Mouse (Mus musculus): ENCODE data around the gene Iqschfp. TPM values are rescaled to one million over a fixed set of nuclear protein-coding genes. Genes with fewer than 3 reads are reported as not detected.

The Iqschfp gene
- total RNA-seq (2021), result not detected

- no peak for DNase-seq
- intact Hi-C loops (cut with DNase I), result no loop called here
Measured at GRCm38 (mm10) chr3:67892026-67892705, at the start of gene Iqschfp, which contains the start of gene Iqcj. Iqschfp (plus strand) TSS chr3:67892232. Iqcj (plus strand) TSS chr3:67892220.

DNA sequence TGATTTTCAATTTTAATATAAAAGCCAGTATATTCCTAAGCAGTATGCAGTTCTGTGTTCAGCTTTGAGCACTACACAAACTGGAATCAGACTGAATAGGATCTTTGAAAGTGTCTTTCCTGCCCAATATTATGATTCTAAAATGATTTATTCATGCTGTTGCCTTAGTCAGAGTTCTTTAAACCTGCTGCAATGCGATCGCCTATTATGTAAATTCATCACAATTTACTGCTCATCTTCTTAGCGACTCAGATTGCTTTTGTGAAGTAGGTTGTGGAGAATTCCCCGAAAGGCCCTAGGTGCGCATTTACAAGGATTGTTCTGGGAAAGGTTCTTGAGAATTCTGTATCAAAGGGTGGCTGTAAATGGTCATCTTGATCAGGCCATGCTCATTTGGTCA is 39.6 kb upstream of the Iqschfp start:
- intact Hi-C loops (cut with DNase I), result no loop called here
- no peak for DNase-seq

DNA sequence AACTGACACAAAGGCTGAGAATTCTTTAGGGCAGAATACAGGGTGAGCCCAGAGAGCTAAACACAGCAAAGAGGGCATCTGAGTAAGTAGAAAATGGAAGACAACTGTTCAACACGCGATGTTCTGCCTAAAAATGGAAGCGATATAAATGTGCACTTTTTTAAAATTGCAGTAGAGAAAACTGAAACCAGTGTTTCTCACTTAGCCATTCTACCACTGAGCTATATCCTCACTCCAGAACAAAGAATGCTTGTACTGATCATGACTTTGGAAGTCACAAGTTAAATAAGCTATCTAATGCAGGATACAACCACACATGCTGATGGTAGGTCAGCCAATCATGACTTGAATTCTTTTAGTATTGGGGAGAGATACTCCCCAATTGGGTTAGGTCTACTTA is 30.5 kb upstream of the Iqschfp start:
- intact Hi-C loops (cut with DNase I), result no loop called here

DNA sequence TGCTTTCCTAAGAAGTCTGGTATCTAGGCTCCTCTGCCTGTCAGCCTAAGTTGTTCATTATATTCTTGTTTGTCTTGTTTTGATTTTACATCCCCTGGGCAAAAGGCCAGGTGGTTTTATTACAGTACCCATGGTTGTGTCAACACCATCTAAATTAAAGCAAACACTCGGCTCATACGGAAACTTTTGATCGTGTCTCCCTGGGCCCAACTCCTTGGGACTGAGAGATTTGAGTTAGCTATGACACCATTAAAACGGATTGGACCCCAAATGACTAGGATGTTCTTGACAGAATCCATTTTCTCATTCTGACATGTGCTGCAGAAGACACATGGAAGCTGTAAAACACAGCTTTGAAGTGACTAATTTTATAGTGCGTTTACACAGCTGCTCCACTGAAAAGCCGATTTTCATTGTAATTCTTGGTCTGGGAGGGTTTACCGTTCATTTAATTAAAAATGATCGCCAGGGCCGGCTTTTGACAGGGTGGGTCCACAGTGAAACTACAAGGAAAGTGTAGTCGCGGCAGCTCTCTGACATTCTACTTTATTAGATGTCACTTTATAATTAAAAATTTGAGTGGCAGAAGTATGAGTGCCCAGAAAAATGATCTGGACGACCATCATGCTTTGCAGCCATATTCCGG is 24.5 kb upstream of the Iqschfp start:
- DNase-seq, result no peak
- intact Hi-C loops (cut with DNase I), result no loop called here

More for the DNA sequence above, 30.5 kb upstream of the Iqschfp start:
- no peak for DNase-seq

GRCm38 (mm10) chr3:67869424-67869823 is 22.6 kb upstream of the Iqschfp start:
- intact Hi-C loops (cut with DNase I), result no loop called here
- no peak for DNase-seq

DNA sequence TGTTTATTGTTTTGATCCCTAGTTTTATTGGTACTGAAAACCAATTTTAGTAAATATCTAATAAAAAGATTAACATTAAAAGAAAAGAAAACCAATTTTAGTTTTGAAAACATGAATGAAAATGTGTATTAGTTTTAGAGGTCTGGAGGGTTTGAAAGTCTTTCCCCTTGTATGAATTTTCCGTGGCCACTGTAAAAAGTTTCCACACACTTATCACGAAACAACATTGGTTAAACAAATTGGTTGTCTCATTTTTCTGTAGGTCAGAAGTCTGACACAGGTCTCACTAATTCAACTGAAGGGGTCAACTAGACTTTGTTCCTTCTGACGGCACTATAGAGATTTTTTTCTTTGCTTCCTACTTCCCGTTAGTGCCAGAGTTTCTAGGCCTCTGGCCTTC is 14.8 kb upstream of the Iqschfp start:
- intact Hi-C loops (cut with DNase I), result no loop called here

DNA sequence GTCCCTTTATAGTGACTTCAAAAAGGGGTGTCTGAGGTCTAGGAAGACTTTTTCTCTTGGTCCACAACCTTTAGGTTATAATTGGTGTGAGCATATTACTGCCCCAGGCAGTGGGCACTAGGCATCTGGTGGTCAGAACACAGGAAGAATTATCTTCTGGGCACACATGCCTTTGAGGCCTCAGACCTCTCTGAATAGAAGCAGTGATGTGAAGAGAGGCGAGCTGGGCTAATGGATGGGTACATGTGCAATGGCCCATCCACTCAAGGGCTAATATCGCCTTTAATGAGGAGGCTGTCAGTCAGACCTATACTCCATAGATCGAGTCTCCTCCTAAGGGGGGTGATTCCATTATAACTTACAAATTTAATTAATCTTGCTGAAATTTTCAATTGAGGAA is 7.7 kb upstream of the Iqschfp start:
- DNase-seq, result no peak
- intact Hi-C loops (cut with DNase I), result no loop called here

More for the DNA sequence above, 14.8 kb upstream of the Iqschfp start:
- no peak for DNase-seq

- intact Hi-C loops (cut with DNase I), result no loop called here
- no peak for DNase-seq
Measured at GRCm38 (mm10) chr3:67886176-67886575, 5.9 kb upstream of the Iqschfp start.

DNA sequence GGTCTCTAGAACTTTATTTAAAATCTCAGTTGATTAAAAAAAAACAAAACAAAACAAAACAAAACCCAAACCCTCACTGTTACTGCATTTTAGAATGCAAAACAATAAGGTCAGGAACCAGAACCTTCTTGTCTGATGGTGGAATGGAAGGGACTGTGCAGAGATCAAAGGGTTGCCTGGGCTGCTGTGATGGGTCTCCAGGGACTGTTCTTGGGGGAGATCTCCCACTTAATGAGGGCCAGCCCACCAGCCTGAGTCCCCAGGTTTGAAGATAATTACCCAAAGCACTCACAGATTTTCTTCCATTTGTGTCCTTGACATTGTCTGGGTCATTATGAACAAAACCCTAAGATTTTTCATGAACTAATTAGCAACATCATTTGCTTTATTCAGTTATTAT is 4.8 kb upstream of the Iqschfp start:
- DNase-seq, result no peak
- intact Hi-C loops (cut with DNase I), result no loop called here

GRCm38 (mm10) chr3:67892768-67893167 is 736 bp downstream of the Iqschfp start:
- intact Hi-C loops (cut with DNase I), result no loop called here
- DNase-seq, result no peak

- intact Hi-C loops (cut with DNase I), result no loop called here
- DNase-seq, result no peak
Measured at GRCm38 (mm10) chr3:67902517-67902916, 10.5 kb downstream of the Iqschfp start.

DNA sequence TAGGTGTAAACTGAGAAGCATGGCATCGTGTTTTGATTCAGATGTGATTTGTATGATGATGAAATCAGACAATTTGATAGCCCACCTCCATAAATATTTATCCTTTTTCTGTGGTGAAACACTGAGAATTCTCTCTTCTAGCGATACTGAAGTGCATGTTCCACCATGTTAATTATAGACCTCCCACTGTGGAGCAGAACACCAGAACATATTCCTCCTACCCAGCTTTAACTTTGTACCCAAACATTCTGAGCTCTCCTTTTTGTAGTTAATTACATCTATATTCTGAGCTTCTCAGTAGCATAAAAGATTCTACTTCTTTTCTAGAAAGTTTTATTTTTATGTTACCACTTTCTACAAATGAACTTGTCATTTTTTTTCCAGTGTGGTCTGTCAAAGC is 16.6 kb downstream of the Iqschfp start:
- intact Hi-C loops (cut with DNase I), result no loop called here
- no peak for DNase-seq

DNA sequence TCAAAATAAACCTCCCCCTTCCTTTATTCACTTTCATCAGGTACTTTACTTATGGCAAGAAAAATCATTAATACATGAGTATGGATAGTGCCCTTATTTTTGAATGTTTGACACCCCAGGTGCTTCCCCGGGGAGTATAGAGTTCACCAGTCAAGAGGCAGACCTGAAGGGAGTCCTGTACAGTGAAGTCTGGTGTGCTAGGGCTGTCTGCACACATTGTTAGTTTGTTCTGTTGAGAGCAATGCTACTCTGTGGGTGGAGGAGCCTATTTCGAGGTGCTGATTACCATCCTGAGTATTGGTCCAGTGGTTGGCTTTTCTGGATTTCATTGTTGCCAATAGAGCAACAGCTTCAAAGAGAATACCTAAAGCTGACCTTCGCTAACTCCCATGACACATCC is 26.1 kb downstream of the Iqschfp start:
- DNase-seq, result no peak
- intact Hi-C loops (cut with DNase I), result no loop called here

DNA sequence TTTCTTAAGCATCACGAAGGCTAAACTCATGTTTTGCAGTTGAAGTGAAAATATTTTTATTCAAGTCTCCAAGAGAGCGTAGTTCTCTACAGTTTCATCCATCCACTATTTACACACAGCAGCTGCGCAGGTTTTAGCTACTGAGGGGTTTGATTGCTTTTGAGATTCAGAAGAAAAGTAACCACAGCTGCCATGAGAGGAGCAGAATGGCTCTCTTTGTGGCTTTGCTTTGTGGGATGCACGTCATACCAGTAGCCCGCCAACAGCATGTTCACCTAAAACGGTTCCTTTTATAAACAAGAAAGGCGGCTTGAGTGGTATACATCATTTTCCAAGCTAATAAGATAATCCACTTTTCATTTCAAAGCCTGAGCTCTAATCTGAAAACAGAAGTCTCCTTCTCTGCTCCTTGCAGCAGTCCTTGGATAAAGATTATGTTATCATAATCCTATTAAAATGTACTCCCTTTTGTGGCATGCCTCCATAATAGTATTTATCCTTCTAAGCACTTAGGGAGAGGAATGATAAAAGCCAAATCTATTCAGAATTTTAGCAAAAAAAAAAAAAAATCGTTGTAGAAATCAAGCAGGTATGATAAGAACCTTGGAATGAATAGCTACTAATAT is 26.7 kb downstream of the Iqschfp start:
- DNase-seq, result no peak
- intact Hi-C loops (cut with DNase I), result no loop called here

- DNase-seq, result no peak
- intact Hi-C loops (cut with DNase I), result no loop called here
Measured at GRCm38 (mm10) chr3:67923095-67923494, 31.1 kb downstream of the Iqschfp start.

DNA sequence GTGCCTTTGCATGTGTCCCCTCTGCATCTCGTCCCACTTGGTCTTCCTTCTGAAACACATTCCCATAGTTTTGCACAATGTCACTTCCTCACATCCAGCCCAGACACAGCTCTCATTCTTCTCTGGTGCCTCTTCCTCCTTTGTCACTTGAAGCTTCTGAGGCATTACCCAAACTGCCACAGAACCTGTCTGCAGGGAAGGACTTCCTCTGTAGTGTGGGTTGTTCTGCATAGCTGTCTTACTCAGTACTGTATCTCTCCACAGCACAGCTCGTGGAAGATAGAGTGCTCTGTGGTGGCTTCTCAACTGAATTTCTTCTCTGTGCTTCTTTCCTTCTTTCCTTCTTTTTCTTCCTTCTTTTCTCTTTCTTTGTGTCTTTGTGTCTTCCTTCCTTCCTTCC is 33.4 kb downstream of the Iqschfp start:
- DNase-seq, result no peak
- intact Hi-C loops (cut with DNase I), result no loop called here

GRCm38 (mm10) chr3:67930424-67931133 is 38.5 kb downstream of the Iqschfp start:
- DNase-seq, result no peak
- intact Hi-C loops (cut with DNase I), result no loop called here

GRCm38 (mm10) chr3:67931181-67931580 is 39.1 kb downstream of the Iqschfp start:
- DNase-seq, result no peak
- intact Hi-C loops (cut with DNase I), result no loop called here

DNA sequence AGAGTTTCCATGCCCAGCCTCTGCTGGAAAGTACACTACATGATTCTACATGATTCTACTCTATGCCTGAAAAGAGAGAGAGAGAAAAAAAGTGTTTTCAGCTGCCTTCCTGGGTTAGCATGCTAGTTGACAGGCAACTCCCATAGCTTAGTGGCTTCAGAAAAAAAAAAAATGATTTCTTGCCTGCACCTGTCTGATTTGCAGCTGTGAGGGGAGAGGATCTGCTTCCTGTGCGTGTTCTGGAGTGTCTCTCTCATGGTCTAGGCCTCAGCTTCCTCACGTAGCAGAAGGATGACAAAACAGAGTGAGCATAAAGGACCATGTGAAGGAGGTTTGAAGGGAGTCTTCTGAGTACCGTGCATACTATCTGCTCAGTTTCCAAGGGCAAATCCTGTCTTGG is 39.9 kb downstream of the Iqschfp start:
- DNase-seq, result no peak
- intact Hi-C loops (cut with DNase I), result no loop called here

- DNase-seq, result no peak
- intact Hi-C loops (cut with DNase I), result no loop called here
Measured at GRCm38 (mm10) chr3:67935829-67936228, 43.8 kb downstream of the Iqschfp start.

- no peak for DNase-seq
- intact Hi-C loops (cut with DNase I), result no loop called here
Measured at GRCm38 (mm10) chr3:67947000-67947399, 55.0 kb downstream of the Iqschfp start.
